Mouse (Mus musculus) megakaryocyte, embryonic 14.5 days (primary cell): ENCODE measurements at regions not wholly inside any gene's neighbourhood (a gene's known extent, or its start where the extent isn't known, plus 50 kb on each side); places are given as distances from the start of the nearest gene placed in this dataset.

Experiments
- FLI1 ChIP-seq: IDR thresholded peaks from 2 replicates; pipeline ENCODE4 v1.6.1; 2012; ENCODE audit warnings: low read length, inconsistent platforms, mixed read lengths
- GATA1 ChIP-seq: IDR thresholded peaks from 3 replicates; pipeline ENCODE4 v1.6.1; 2012; ENCODE audit warnings: mixed read lengths, low read length, inconsistent platforms, borderline replicate concordance

GRCm38 (mm10) chr12:9404981-9405380 is 164.9 kb upstream of the Osr1 start:
- no peak for TF ChIP-seq FLI1
- TF ChIP-seq GATA1 = no peak
